18 mouse cellular contexts compared by ENCODE assay signal in genomic region chr5:115148872-115149271, GRCm38 (mm10). TPM values are rescaled to one million over a fixed set of nuclear protein-coding genes. Genes with fewer than 3 reads are reported as not detected.
DNase-seq lines count a peak whose midpoint lies in the region; ATAC-seq and TF ChIP-seq lines count a peak whose summit lies in the region.
"Not testable (repeated sequence)": the region's sequence is repeated elsewhere in the genome, so short reads cannot be mapped to it uniquely, and the experiment has no call there.
"Had no signal": no experiment of that assay in that cellular context is flagged by ENCODE, and none has a peak within 500 bp of the region (broad histone marks: within the 10 kb centered on the region; RNA-seq: fewer than 3 reads in every experiment).

No protein-coding gene starts in this region.

- H3K4me3 ChIP-seq in CH12.LX (replicated peaks in 1 of 3; ENCODE audit: low read depth in 2 of 3, low read length in 2 of 3, poor library complexity in 1 of 3); ES-E14 (ENCODE audit: insufficient read depth in 1 of 2, low read depth in 1 of 2, low read length in 2 of 2, poor library complexity in 1 of 2, severe bottlenecking in 1 of 2); MEL (ENCODE audit: control insufficient read depth in 1 of 2, insufficient read depth in 1 of 2, low read depth in 2 of 2, low read length in 2 of 2); gastrocnemius, adult 2 months; intestine, postnatal 0 days (ENCODE audit: low read depth, low read length); liver, embryonic 14.5 days (ENCODE audit: insufficient read depth in 1 of 2, low read depth in 2 of 2, low read length in 2 of 2): not testable (repeated sequence)

- intact Hi-C loops in gastrocnemius, adult 2 months (cut with DNase I), result not testable (repeated sequence)

- H3K36me3 ChIP-seq in CH12.LX (replicated peaks in 1 of 2; ENCODE audit: control insufficient read depth in 1 of 2, insufficient read depth in 1 of 2, low read length in 1 of 2) (peaks cover 67 to 94% of the 10 kb centered on the region in 2 experiments), ES-E14 (ENCODE audit: control insufficient read depth, insufficient read depth, low read length, poor library complexity, severe bottlenecking) (peaks cover 48% of the 10 kb centered on the region), MEL (ENCODE audit: control insufficient read depth in 1 of 2, insufficient read depth in 2 of 2, low read length in 2 of 2) (peaks cover 7 to 26% of the 10 kb centered on the region in 2 experiments)
- peaks cover 60% of the 10 kb centered on the region for H3K36me3 ChIP-seq in intestine, postnatal 0 days (ENCODE audit: control insufficient read depth, insufficient read depth)
- H3K36me3 ChIP-seq in liver, embryonic 14.5 days (replicated peaks; ENCODE audit: control insufficient read depth, insufficient read depth, low read depth), result peaks cover 26% of the 10 kb centered on the region

- in situ Hi-C loops in CH12.LX (cut with MboI; ENCODE audit: low pct_ligation_motif_present, low pct_unique_long_range_greater_than_20kb, low sequenced_read_pairs); ES-E14 (cut with MboI; ENCODE audit: low sequenced_read_pairs in 2 of 2, unreplicated experiment in 2 of 2): not testable (repeated sequence)

- peaks cover 19% of the 10 kb centered on the region for H3K79me2 ChIP-seq in CH12.LX (replicated peaks; ENCODE audit: control insufficient read depth, extremely low read depth, insufficient read depth, poor library complexity, severe bottlenecking)
- peaks cover 21% of the 10 kb centered on the region for H3K79me2 ChIP-seq in MEL (ENCODE audit: control insufficient read depth, insufficient read depth, low read length, poor library complexity)

- not testable (repeated sequence) for DNase-seq in CH12.LX (ENCODE audit: extremely low read depth); ES-E14 (ENCODE audit: low read depth, low spot score); MEL (ENCODE audit: low read depth, low spot score); gastrocnemius, adult 2 months; liver, embryonic 14.5 days (ENCODE audit: low read depth in 3 of 3, low spot score in 3 of 3)

- WGBS in intestine, postnatal 0 days, result no CpG with 5 or more reads among the region's 1 CpGs
- WGBS in liver, embryonic 14.5 days (ENCODE audit: insufficient replicate concordance), result no CpG with 5 or more reads among the region's 1 CpGs

- not testable (repeated sequence) for ATAC-seq in intestine, postnatal 0 days; liver, embryonic 14.5 days (ENCODE audit: insufficient read depth)

- dilution Hi-C loops in CH12.LX (cut with MboI; ENCODE audit: extremely low pct_ligation_motif_present, extremely low pct_unique_long_range_greater_than_20kb, low sequenced_read_pairs), result not testable (repeated sequence)

- TF ChIP-seq RAD21 in CH12.LX (IDR thresholded peaks at IDR 0.05; ENCODE audit: low read depth, low read length); MEL (IDR thresholded peaks at IDR 0.05; ENCODE audit: low read depth, low read length): not testable (repeated sequence)

- not testable (repeated sequence) for H3K27me3 ChIP-seq in CH12.LX (replicated peaks); MEL (ENCODE audit: control insufficient read depth in 1 of 2, insufficient read depth in 2 of 2, low read length in 2 of 2); intestine, postnatal 0 days (replicated peaks; ENCODE audit: control insufficient read depth, insufficient read depth, low read length); liver, embryonic 14.5 days (ENCODE audit: control insufficient read depth, insufficient read depth, low read length)

- H3K4me1 ChIP-seq in CH12.LX (ENCODE audit: control insufficient read depth in 1 of 2, insufficient read depth in 2 of 2) (peaks cover 5 to 19% of the 10 kb centered on the region in 2 experiments; a peak in 3 of 4 replicates), ES-E14 (ENCODE audit: control insufficient read depth in 2 of 2, insufficient read depth in 2 of 2, low read length in 2 of 2, poor library complexity in 1 of 2) (peaks cover 6 to 39% of the 10 kb centered on the region in 2 experiments)
- not testable (repeated sequence) for H3K4me1 ChIP-seq in MEL (ENCODE audit: control insufficient read depth in 1 of 2, insufficient read depth in 2 of 2, low read length in 2 of 2); intestine, postnatal 0 days (replicated peaks; ENCODE audit: control insufficient read depth, insufficient read depth, low read length)
- H3K4me1 ChIP-seq in liver, embryonic 14.5 days (replicated peaks; ENCODE audit: control insufficient read depth in 2 of 2, insufficient read depth in 2 of 2, low read length in 1 of 2), result peaks cover 0 to 10% of the 10 kb centered on the region in 2 experiments; a peak in 1 of 4 replicates

- not testable (repeated sequence) for H3K9ac ChIP-seq in CH12.LX (ENCODE audit: insufficient read depth, low read depth); ES-E14 (ENCODE audit: insufficient read depth, low read depth, low read length, poor library complexity, severe bottlenecking); MEL (ENCODE audit: control insufficient read depth, low read depth, low read length, poor library complexity, severe bottlenecking); intestine, postnatal 0 days (ENCODE audit: low read depth, low read length); liver, embryonic 14.5 days (replicated peaks)

- TF ChIP-seq POLR2A in CH12.LX (IDR thresholded peaks at IDR 0.05; ENCODE audit: low read depth, low read length), result not testable (repeated sequence)
- 0 out of 4 replicates have a peak, but pooled peaks of 1 of the 2 experiments have one; percentile 9 for TF ChIP-seq POLR2A in MEL (IDR thresholded peaks at IDR 0.05; ENCODE audit: control insufficient read depth in 1 of 2, insufficient read depth in 1 of 2, low read depth in 1 of 2, low read length in 2 of 2, poor library complexity in 1 of 2)

- not testable (repeated sequence) for H3K27ac ChIP-seq in CH12.LX (ENCODE audit: insufficient read depth, low read depth); ES-E14 (ENCODE audit: insufficient read depth, low read depth, low read length, poor library complexity, severe bottlenecking); MEL (ENCODE audit: control insufficient read depth, low read depth, low read length); intestine, postnatal 0 days (ENCODE audit: low read depth, low read length); liver, embryonic 14.5 days
- peak overlapping the region; percentile 98 for H3K27ac ChIP-seq in gastrocnemius, adult 2 months

- peaks cover 12% of the 10 kb centered on the region for H3K9me3 ChIP-seq in CH12.LX (replicated peaks; ENCODE audit: low read length)
- not testable (repeated sequence) for H3K9me3 ChIP-seq in ES-E14 (ENCODE audit: control insufficient read depth, insufficient read depth, low read depth, low read length); MEL (replicated peaks; ENCODE audit: insufficient read depth, low read length); intestine, postnatal 0 days (ENCODE audit: control insufficient read depth); liver, embryonic 14.5 days (ENCODE audit: control insufficient read depth, low read length)

- TF ChIP-seq EP300 in CH12.LX (IDR thresholded peaks at IDR 0.05; ENCODE audit: low read length); MEL (IDR thresholded peaks at IDR 0.05; ENCODE audit: low read depth in 1 of 2, low read length in 2 of 2); liver, embryonic 14.5 days (IDR thresholded peaks at IDR 0.05; ENCODE audit: low read depth): not testable (repeated sequence)

- TF ChIP-seq CTCF in CH12.LX (conservative IDR thresholded peaks at IDR 0.05 in 1 of 2, IDR thresholded peaks at IDR 0.05 in 1 of 2; ENCODE audit: low read depth in 2 of 2, low read length in 2 of 2), result peak in 1 of 2 experiments; percentile 20; a peak in 1 of 4 replicates
- not testable (repeated sequence) for TF ChIP-seq CTCF in MEL (IDR thresholded peaks at IDR 0.05 in 2 of 3, conservative IDR thresholded peaks at IDR 0.05 in 1 of 3; ENCODE audit: control insufficient read depth in 1 of 3, insufficient read depth in 1 of 3, low read depth in 2 of 3, low read length in 3 of 3, poor library complexity in 1 of 3, severe bottlenecking in 1 of 3); gastrocnemius, adult 2 months (IDR thresholded peaks at IDR 0.05)
- TF ChIP-seq CTCF in intestine, postnatal 0 days (IDR thresholded peaks at IDR 0.05; ENCODE audit: low read depth), result peak; percentile 7; the same call in 1 of the 2 replicates
- TF ChIP-seq CTCF in liver, embryonic 14.5 days (IDR thresholded peaks at IDR 0.05; ENCODE audit: low read depth), result 0 out of 2 replicates have a peak, but pooled peaks have one; percentile 6

- H3K4me2 ChIP-seq in CH12.LX (ENCODE audit: insufficient read depth, low read depth, poor library complexity, severe bottlenecking); intestine, postnatal 0 days (replicated peaks; ENCODE audit: low read depth); liver, embryonic 14.5 days (ENCODE audit: low read depth): not testable (repeated sequence)

RNA-seq across cellular contexts. Expression of gene Mlec, which starts 9.1 kb away (rescaled TPM):
- total RNA-seq in CH12.LX (2012; rRNA removed) (128 and 144 TPM in 2 replicates), CH12.LX (2014; rRNA removed) (91.6 and 101 TPM in 2 replicates), ES-E14 (2012; rRNA removed) (191 and 272 TPM in 2 replicates), MEL (2012; rRNA removed) (146 and 167 TPM in 2 replicates)
- polyA plus RNA-seq in CH12.LX (2012; ENCODE audit: insufficient read length, low read depth) (143 and 164 TPM in 2 replicates), MEL (2012; ENCODE audit: insufficient read depth in 1 of 2, insufficient read length in 2 of 2, low read depth in 1 of 2, low replicate concordance in 2 of 2, missing spikeins in 1 of 2) (100 to 1,000 TPM in 1 of 2 experiments, not detected in 1; 156 TPM)
- 100 to 1,000 TPM; 138 to 200 TPM for total RNA-seq in gastrocnemius, adult 2 months (2021)
- polyA plus RNA-seq in intestine, postnatal 0 days (2015; fragmentation: Nextera tagmentation; extraction: Ambion mirVana), result 56.7 and 59.7 TPM in 2 replicates
- 22.3 and 34.1 TPM in 2 replicates for polyA plus RNA-seq in liver, embryonic 14.5 days (2012; rRNA removed)
- 13.9 and 16.1 TPM in 2 replicates for polyA plus RNA-seq in liver, embryonic 14.5 days (2014; fragmentation: Nextera tagmentation; extraction: Ambion mirVana)

RNA-seq across cellular contexts. Expression of gene Unc119b, which starts 14.1 kb away (rescaled TPM):
- 21.7 and 22.6 TPM in 2 replicates for total RNA-seq in CH12.LX (2012; rRNA removed)
- 11.9 and 13.3 TPM in 2 replicates for total RNA-seq in CH12.LX (2014; rRNA removed)
- polyA plus RNA-seq in CH12.LX (2012; ENCODE audit: insufficient read length, low read depth), result 17.7 and 18.4 TPM in 2 replicates
- 27.1 and 27.5 TPM in 2 replicates for total RNA-seq in ES-E14 (2012; rRNA removed)
- total RNA-seq in MEL (2012; rRNA removed), result 15.8 and 18.6 TPM in 2 replicates
- 10 to 100 TPM in 1 of 2 experiments, not detected in 1; 25.7 TPM for polyA plus RNA-seq in MEL (2012; ENCODE audit: insufficient read depth in 1 of 2, insufficient read length in 2 of 2, low read depth in 1 of 2, low replicate concordance in 2 of 2, missing spikeins in 1 of 2)
- 10 to 100 TPM; 11.8 to 15.7 TPM for total RNA-seq in gastrocnemius, adult 2 months (2021)
- polyA plus RNA-seq in intestine, postnatal 0 days (2015; fragmentation: Nextera tagmentation; extraction: Ambion mirVana), result 10.1 and 12.2 TPM in 2 replicates
- 6.2 and 6.3 TPM in 2 replicates for polyA plus RNA-seq in liver, embryonic 14.5 days (2012; rRNA removed)
- 5.6 and 7.5 TPM in 2 replicates for polyA plus RNA-seq in liver, embryonic 14.5 days (2014; fragmentation: Nextera tagmentation; extraction: Ambion mirVana)

RNA-seq across cellular contexts. Expression of gene Acads, which starts 29.7 kb away (rescaled TPM):
- total RNA-seq in CH12.LX (2012; rRNA removed), result 49.2 and 57.8 TPM in 2 replicates
- total RNA-seq in CH12.LX (2014; rRNA removed), result 43.1 and 46.6 TPM in 2 replicates
- 37.7 and 43.0 TPM in 2 replicates for polyA plus RNA-seq in CH12.LX (2012; ENCODE audit: insufficient read length, low read depth)
- total RNA-seq in ES-E14 (2012; rRNA removed), result 41.1 and 43.6 TPM in 2 replicates
- 31.9 and 35.0 TPM in 2 replicates for total RNA-seq in MEL (2012; rRNA removed)
- polyA plus RNA-seq in MEL (2012; ENCODE audit: insufficient read depth in 1 of 2, insufficient read length in 2 of 2, low read depth in 1 of 2, low replicate concordance in 2 of 2, missing spikeins in 1 of 2), result 10 to 100 TPM in 1 of 2 experiments, not detected in 1; 56.5 TPM
- total RNA-seq in gastrocnemius, adult 2 months (2021), result 10 to 100 TPM; 49.9 to 81.7 TPM
- 100 and 113 TPM in 2 replicates for polyA plus RNA-seq in intestine, postnatal 0 days (2015; fragmentation: Nextera tagmentation; extraction: Ambion mirVana)
- 26.0 and 26.4 TPM in 2 replicates for polyA plus RNA-seq in liver, embryonic 14.5 days (2012; rRNA removed)
- polyA plus RNA-seq in liver, embryonic 14.5 days (2014; fragmentation: Nextera tagmentation; extraction: Ambion mirVana), result 21.2 and 22.9 TPM in 2 replicates

RNA-seq across cellular contexts. Expression of gene Cabp1, which starts 45.3 kb away (rescaled TPM):
- total RNA-seq in CH12.LX (2012; rRNA removed) (0.71 and 1.7 TPM in 2 replicates), CH12.LX (2014; rRNA removed) (0.38 and 0.59 TPM in 2 replicates), ES-E14 (2012; rRNA removed) (14.9 and 25.2 TPM in 2 replicates), MEL (2012; rRNA removed) (0.35 and 0.52 TPM in 2 replicates)
- polyA plus RNA-seq in CH12.LX (2012; ENCODE audit: insufficient read length, low read depth) (1.7 and 1.8 TPM in 2 replicates), MEL (2012; ENCODE audit: insufficient read depth in 1 of 2, insufficient read length in 2 of 2, low read depth in 1 of 2, low replicate concordance in 2 of 2, missing spikeins in 1 of 2) (1 to 10 TPM in 1 of 2 experiments, not detected in 1; 1.7 TPM)
- total RNA-seq in gastrocnemius, adult 2 months (2021), result 1 to 10 TPM in 1 of 2 experiments, under 1 TPM in 1; 0.79 to 1.5 TPM
- polyA plus RNA-seq in intestine, postnatal 0 days (2015; fragmentation: Nextera tagmentation; extraction: Ambion mirVana), result 0.57 and 0.90 TPM in 2 replicates
- polyA plus RNA-seq in liver, embryonic 14.5 days (2012; rRNA removed), result 0.13 and 0.26 TPM in 2 replicates
- polyA plus RNA-seq in liver, embryonic 14.5 days (2014; fragmentation: Nextera tagmentation; extraction: Ambion mirVana), result 0.14 TPM in 1 of 2 replicates, not detected in the other
- polyA plus RNA-seq: CD4-positive, CD25-positive, alpha-beta regulatory T cell, adult 4 months; G1E had no signal

RNA-seq across cellular contexts. Expression of gene Gm10401, which starts 50.8 kb away (rescaled TPM):
- 1.7 and 3.2 TPM in 2 replicates for total RNA-seq in CH12.LX (2012; rRNA removed)
- total RNA-seq in CH12.LX (2014; rRNA removed), result not detected in 2 replicates
- 6.9 and 10.9 TPM in 2 replicates for polyA plus RNA-seq in CH12.LX (2012; ENCODE audit: insufficient read length, low read depth)
- 5.8 and 7.7 TPM in 2 replicates for total RNA-seq in ES-E14 (2012; rRNA removed)
- total RNA-seq in MEL (2012; rRNA removed), result 3.5 and 4.6 TPM in 2 replicates
- under 1 TPM in 1 of 2 experiments, not detected in 1; 0.56 TPM for polyA plus RNA-seq in MEL (2012; ENCODE audit: insufficient read depth in 1 of 2, insufficient read length in 2 of 2, low read depth in 1 of 2, low replicate concordance in 2 of 2, missing spikeins in 1 of 2)
- not detected for total RNA-seq in gastrocnemius, adult 2 months (2021)
- 13.8 and 17.0 TPM in 2 replicates for polyA plus RNA-seq in intestine, postnatal 0 days (2015; fragmentation: Nextera tagmentation; extraction: Ambion mirVana)
- 0.07 TPM in 1 of 2 replicates, not detected in the other for polyA plus RNA-seq in liver, embryonic 14.5 days (2012; rRNA removed)
- 11.9 and 14.0 TPM in 2 replicates for polyA plus RNA-seq in liver, embryonic 14.5 days (2014; fragmentation: Nextera tagmentation; extraction: Ambion mirVana)
- total RNA-seq: adrenal gland, adult 18-20 months; adrenal gland, adult 2 months; adrenal gland, adult 8-10 months; adrenal gland, postnatal 10 days; adrenal gland, postnatal 14 days; adrenal gland, postnatal 25 days; adrenal gland, postnatal 36 days had no signal
- polyA plus RNA-seq: adrenal gland, adult 2 months; brain, embryonic 14.5 days; cerebellum, adult 2 months; G1E; Patski had no signal
